Mouse (Mus musculus): ENCODE data around the gene Sox4. TPM values are rescaled to one million over a fixed set of nuclear protein-coding genes. Genes with fewer than 3 reads are reported as not detected.

The Sox4 gene
- total and polyA plus RNA-seq, 3 experiments: not detected

DNA sequence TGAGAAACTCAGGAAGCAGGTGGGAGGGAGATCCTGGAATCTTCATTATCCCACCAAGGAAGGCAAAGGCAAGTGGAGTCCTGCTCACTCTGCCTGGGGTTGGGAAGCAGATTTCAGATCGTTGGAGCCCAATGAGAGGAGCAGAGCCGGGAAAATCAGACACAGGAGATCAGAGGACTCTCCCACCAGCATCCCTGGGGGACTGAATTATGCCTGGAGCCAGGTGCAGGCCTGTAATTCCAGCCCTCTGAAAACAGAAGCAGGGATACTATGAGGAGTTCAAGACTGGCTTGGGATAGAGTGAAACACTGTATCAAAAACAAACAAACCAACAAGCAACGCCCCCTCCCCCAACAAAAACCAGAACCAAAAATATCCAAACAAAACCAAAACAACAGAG is 23.6 kb downstream of the Sox4 start:
- Histone ChIP-seq H3K9me3 (replicated peaks; ENCODE audit: insufficient read depth, low read length) (no peaks in the 10 kb centered on the region), H3K79me2 (ENCODE audit: control insufficient read depth, insufficient read depth, low read length, poor library complexity) (no peaks in the 10 kb centered on the region), H3K36me3 (ENCODE audit: control insufficient read depth in 1 of 2, insufficient read depth in 2 of 2, low read length in 2 of 2) (no peaks in the 10 kb centered on the region), H3K27me3 (ENCODE audit: control insufficient read depth in 1 of 2, insufficient read depth in 2 of 2, low read length in 2 of 2) (no peaks in the 10 kb centered on the region), H3K4me1 (ENCODE audit: control insufficient read depth in 1 of 2, insufficient read depth in 2 of 2, low read length in 2 of 2) (no peaks in the 10 kb centered on the region), H3K4me3 (ENCODE audit: control insufficient read depth in 1 of 2, insufficient read depth in 1 of 2, low read depth in 2 of 2, low read length in 2 of 2) (no peak overlapping the region), H3K27ac (ENCODE audit: control insufficient read depth, low read depth, low read length) (no peak overlapping the region), H3K9ac (ENCODE audit: control insufficient read depth, low read depth, low read length, poor library complexity, severe bottlenecking) (no peak overlapping the region)
- no peak for DNase-seq (ENCODE audit: low read depth, low spot score)
- TF ChIP-seq SIN3A (IDR thresholded peaks at IDR 0.05; ENCODE audit: low read length): no peak
- no peak for TF ChIP-seq MAFK (IDR thresholded peaks at IDR 0.05; ENCODE audit: borderline replicate concordance, low read depth, low read length)

DNA sequence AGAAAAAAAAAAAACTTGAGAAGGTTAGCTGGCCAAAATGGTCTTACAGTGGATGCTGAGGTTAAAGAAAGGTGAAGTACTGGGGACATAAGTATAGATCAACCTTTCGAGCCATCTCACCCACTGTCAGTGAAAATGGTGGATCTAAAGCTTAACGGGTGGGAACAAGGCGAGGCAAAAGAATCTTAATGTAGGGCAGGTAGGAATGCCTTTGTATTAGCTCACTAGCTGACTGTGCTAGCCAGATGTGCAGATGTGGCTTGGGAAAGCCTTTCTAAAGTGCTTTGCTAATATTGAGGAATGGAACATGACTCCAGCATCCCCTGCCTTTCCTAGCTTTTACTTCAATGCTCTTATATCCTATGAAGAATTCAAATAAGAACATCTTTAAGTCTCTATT is 30.4 kb downstream of the Sox4 start:
- no peaks in the 10 kb centered on the region for H3K4me1 ChIP-seq (ENCODE audit: control insufficient read depth in 1 of 2, insufficient read depth in 2 of 2, low read length in 2 of 2)
- H3K4me3 ChIP-seq (ENCODE audit: control insufficient read depth in 1 of 2, insufficient read depth in 1 of 2, low read depth in 2 of 2, low read length in 2 of 2): no peak overlapping the region
- TF ChIP-seq MXI1 (IDR thresholded peaks at IDR 0.05; ENCODE audit: low read depth, low read length): no peak
- no peak for TF ChIP-seq ETS1 (IDR thresholded peaks at IDR 0.05; ENCODE audit: low read depth, low read length)
- no peaks in the 10 kb centered on the region for H3K9me3 ChIP-seq (replicated peaks; ENCODE audit: insufficient read depth, low read length)
- no peaks in the 10 kb centered on the region for H3K27me3 ChIP-seq (ENCODE audit: control insufficient read depth in 1 of 2, insufficient read depth in 2 of 2, low read length in 2 of 2)
- no peaks in the 10 kb centered on the region for H3K79me2 ChIP-seq (ENCODE audit: control insufficient read depth, insufficient read depth, low read length, poor library complexity)
- H3K36me3 ChIP-seq (ENCODE audit: control insufficient read depth in 1 of 2, insufficient read depth in 2 of 2, low read length in 2 of 2): no peaks in the 10 kb centered on the region
- H3K27ac ChIP-seq (ENCODE audit: control insufficient read depth, low read depth, low read length): no peak overlapping the region
- H3K9ac ChIP-seq (ENCODE audit: control insufficient read depth, low read depth, low read length, poor library complexity, severe bottlenecking): no peak overlapping the region
- DNase-seq (ENCODE audit: low read depth, low spot score): no peak

DNA sequence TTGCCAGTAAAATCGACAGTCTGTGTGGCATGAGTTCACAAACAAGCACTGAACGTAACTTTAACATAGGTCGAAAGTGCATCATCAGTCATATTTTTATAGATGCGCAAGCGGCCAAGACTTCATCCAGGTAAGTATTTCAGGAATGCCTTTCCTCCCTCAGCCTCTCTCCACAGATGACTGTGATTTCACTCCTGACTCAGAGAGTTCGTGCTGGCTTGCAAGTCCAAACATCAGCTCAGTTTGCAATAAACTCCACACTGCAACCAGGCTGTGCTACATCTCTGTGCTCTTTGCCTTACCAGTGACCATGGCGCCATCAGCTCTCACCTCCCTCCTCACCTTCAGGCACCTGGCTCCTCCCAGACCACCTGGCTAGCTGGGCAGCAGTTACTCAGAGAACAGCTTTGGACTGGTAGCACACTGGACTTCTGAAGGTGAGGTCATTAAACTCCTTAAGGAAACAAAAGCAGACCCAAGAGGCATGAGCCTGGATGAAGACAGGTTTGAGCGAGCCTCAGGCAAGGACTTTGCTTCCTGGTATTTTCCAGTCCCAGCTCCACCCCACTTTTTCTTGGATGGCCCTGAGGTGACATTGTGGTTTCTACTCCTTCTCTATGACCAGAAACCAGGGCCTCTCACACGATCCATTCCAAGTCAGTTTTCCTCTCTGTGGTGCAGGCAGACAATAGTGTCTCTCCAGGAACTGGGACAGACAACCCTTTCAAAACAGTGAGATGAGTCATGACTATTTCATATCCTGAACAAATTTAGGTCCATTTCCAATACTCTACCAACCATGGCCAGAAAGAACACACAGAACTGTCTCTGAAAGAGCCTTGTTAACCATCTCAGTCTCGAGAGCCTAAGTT is 35.9 kb downstream of the Sox4 start:
- no peak overlapping the region for H3K9ac ChIP-seq (ENCODE audit: control insufficient read depth, low read depth, low read length, poor library complexity, severe bottlenecking)
- no peaks in the 10 kb centered on the region for H3K79me2 ChIP-seq (ENCODE audit: control insufficient read depth, insufficient read depth, low read length, poor library complexity)
- no peak for DNase-seq (ENCODE audit: low read depth, low spot score)
- no peaks in the 10 kb centered on the region for H3K9me3 ChIP-seq (replicated peaks; ENCODE audit: insufficient read depth, low read length)
- no peaks in the 10 kb centered on the region for H3K27me3 ChIP-seq (ENCODE audit: control insufficient read depth in 1 of 2, insufficient read depth in 2 of 2, low read length in 2 of 2)
- no peak for TF ChIP-seq E2F4 (IDR thresholded peaks at IDR 0.05; ENCODE audit: borderline replicate concordance, low read depth, low read length)
- H3K27ac ChIP-seq (ENCODE audit: control insufficient read depth, low read depth, low read length): no peak overlapping the region
- no peak overlapping the region for H3K4me3 ChIP-seq (ENCODE audit: control insufficient read depth in 1 of 2, insufficient read depth in 1 of 2, low read depth in 2 of 2, low read length in 2 of 2)
- H3K36me3 ChIP-seq (ENCODE audit: control insufficient read depth in 1 of 2, insufficient read depth in 2 of 2, low read length in 2 of 2): no peaks in the 10 kb centered on the region
- no peaks in the 10 kb centered on the region for H3K4me1 ChIP-seq (ENCODE audit: control insufficient read depth in 1 of 2, insufficient read depth in 2 of 2, low read length in 2 of 2)

DNA sequence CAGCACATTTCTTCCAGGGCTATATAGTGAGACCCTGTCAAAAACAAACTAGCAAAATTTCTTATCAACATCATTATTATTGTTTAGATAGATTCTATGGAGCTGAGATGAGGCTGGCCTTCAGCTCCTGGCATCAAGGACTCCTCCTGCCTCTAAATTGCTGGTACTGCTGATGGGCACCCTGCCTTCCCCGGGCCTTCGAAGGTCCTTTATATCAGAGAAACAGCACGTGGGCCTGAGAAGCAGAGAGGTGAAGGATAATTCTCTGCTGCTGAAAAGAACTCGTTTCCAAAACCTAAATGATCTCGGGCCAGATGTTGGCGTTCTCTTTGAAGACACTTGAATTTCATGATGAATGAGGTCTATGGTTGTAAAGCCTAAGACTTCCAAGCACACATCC is 39.9 kb downstream of the Sox4 start:
- no peak for DNase-seq (ENCODE audit: low read depth, low spot score)
- Histone ChIP-seq H3K4me1 (ENCODE audit: control insufficient read depth in 1 of 2, insufficient read depth in 2 of 2, low read length in 2 of 2) (no peaks in the 10 kb centered on the region), H3K79me2 (ENCODE audit: control insufficient read depth, insufficient read depth, low read length, poor library complexity) (no peaks in the 10 kb centered on the region), H3K27ac (ENCODE audit: control insufficient read depth, low read depth, low read length) (no peak overlapping the region), H3K27me3 (ENCODE audit: control insufficient read depth in 1 of 2, insufficient read depth in 2 of 2, low read length in 2 of 2) (no peaks in the 10 kb centered on the region), H3K9me3 (replicated peaks; ENCODE audit: insufficient read depth, low read length) (no peaks in the 10 kb centered on the region), H3K36me3 (ENCODE audit: control insufficient read depth in 1 of 2, insufficient read depth in 2 of 2, low read length in 2 of 2) (no peaks in the 10 kb centered on the region), H3K9ac (ENCODE audit: control insufficient read depth, low read depth, low read length, poor library complexity, severe bottlenecking) (no peak overlapping the region), H3K4me3 (ENCODE audit: control insufficient read depth in 1 of 2, insufficient read depth in 1 of 2, low read depth in 2 of 2, low read length in 2 of 2) (no peak overlapping the region)
- TF ChIP-seq TCF12 (IDR thresholded peaks at IDR 0.05; ENCODE audit: low read depth, low read length) (no peak), KAT2A (conservative IDR thresholded peaks at IDR 0.05; ENCODE audit: low read depth, low read length) (no peak), JUND (IDR thresholded peaks at IDR 0.05; ENCODE audit: low read depth, low read length) (no peak), POLR2A (IDR thresholded peaks at IDR 0.05; ENCODE audit: control insufficient read depth in 1 of 2, insufficient read depth in 1 of 2, low read depth in 1 of 2, low read length in 2 of 2, poor library complexity in 1 of 2) (no peak), ZKSCAN1 (IDR thresholded peaks at IDR 0.05; ENCODE audit: low read depth, low read length) (no peak), BHLHE40 (IDR thresholded peaks at IDR 0.05; ENCODE audit: borderline replicate concordance, low read depth, low read length) (no peak), HCFC1 (IDR thresholded peaks at IDR 0.05; ENCODE audit: low read depth, low read length) (no peak), NRF1 (IDR thresholded peaks at IDR 0.05; ENCODE audit: insufficient read depth, low read depth, low read length, poor library complexity, severe bottlenecking) (no peak), ZMIZ1 (IDR thresholded peaks at IDR 0.05; ENCODE audit: low read depth, low read length) (no peak), MAX (IDR thresholded peaks at IDR 0.05; ENCODE audit: low read length) (no peak), ZC3H11A (IDR thresholded peaks at IDR 0.05; ENCODE audit: low read depth, low read length) (no peak), USF2 (IDR thresholded peaks at IDR 0.05; ENCODE audit: borderline replicate concordance in 1 of 2, insufficient read depth in 1 of 2, low read depth in 1 of 2, low read length in 2 of 2) (no peak), MYB (IDR thresholded peaks at IDR 0.05; ENCODE audit: low read depth, low read length) (no peak), CTCF (IDR thresholded peaks at IDR 0.05 in 2 of 3, conservative IDR thresholded peaks at IDR 0.05 in 1 of 3; ENCODE audit: control insufficient read depth in 1 of 3, insufficient read depth in 1 of 3, low read depth in 2 of 3, low read length in 3 of 3, poor library complexity in 1 of 3, severe bottlenecking in 1 of 3) (no peak), MXI1 (IDR thresholded peaks at IDR 0.05; ENCODE audit: low read depth, low read length) (no peak), POLR2AphosphoS2 (IDR thresholded peaks at IDR 0.05; ENCODE audit: low read length) (no peak)
